Comparison of ENCODE assay signal across 7 mouse cellular contexts in genomic region chr5:146584156-146584477, GRCm38 (mm10). TPM values are rescaled to one million over a fixed set of nuclear protein-coding genes. Genes with fewer than 3 reads are reported as not detected.
DNase-seq lines count a peak whose midpoint lies in the region; ATAC-seq lines count a peak whose summit lies in the region.

No protein-coding gene starts in this region.

- H3K4me3 ChIP-seq in forebrain, embryonic 13.5 days: peak overlapping the region; percentile 62
- H3K4me3 ChIP-seq in limb, embryonic 12.5 days (replicated peaks): peak overlapping the region; percentile 57

- H3K4me2 ChIP-seq in forebrain, embryonic 13.5 days: peak overlapping the region; percentile 95
- H3K4me2 ChIP-seq in limb, embryonic 12.5 days: peak overlapping the region; percentile 98

- ATAC-seq in forebrain, embryonic 13.5 days: no peak
- ATAC-seq in limb, embryonic 12.5 days (ENCODE audit: insufficient number of reproducible peaks, insufficient read depth, low FRiP score, low TSS enrichment, low read depth): no peak

- 6% methylated on average over 10 of the region's 10 CpGs for WGBS in forebrain, embryonic 13.5 days
- 10% methylated on average over 10 of the region's 10 CpGs for WGBS in limb, embryonic 12.5 days

- peak; percentile 19 to 52 for DNase-seq in left cerebral cortex, postnatal 25 days (ENCODE audit: low spot score in 2 of 2)
- DNase-seq in left cerebral cortex, postnatal 10 days (ENCODE audit: extremely low spot score in 1 of 2, low spot score in 2 of 2): no peak
- peak; percentile 35 for DNase-seq in retina, embryonic 14.5 days (ENCODE audit: low spot score)
- no peak for DNase-seq in left cerebral cortex, postnatal 14 days (ENCODE audit: low spot score in 2 of 2)
- no peak for DNase-seq in cerebellum, adult 11-12 months

- no peaks in the 10 kb centered on the region for H3K9me3 ChIP-seq in forebrain, embryonic 13.5 days (replicated peaks)
- H3K9me3 ChIP-seq in limb, embryonic 12.5 days: no peaks in the 10 kb centered on the region

- H3K4me1 ChIP-seq in forebrain, embryonic 13.5 days: peaks cover 9% of the 10 kb centered on the region
- peaks cover 16% of the 10 kb centered on the region for H3K4me1 ChIP-seq in limb, embryonic 12.5 days (replicated peaks)

- peaks cover 66% of the 10 kb centered on the region for H3K27me3 ChIP-seq in forebrain, embryonic 13.5 days
- H3K27me3 ChIP-seq in limb, embryonic 12.5 days: peaks cover 43% of the 10 kb centered on the region

- H3K9ac ChIP-seq in forebrain, embryonic 13.5 days: peak overlapping the region; percentile 73
- H3K9ac ChIP-seq in limb, embryonic 12.5 days (replicated peaks): no peak overlapping the region

- H3K27ac ChIP-seq in forebrain, embryonic 13.5 days: no peak overlapping the region
- no peak overlapping the region for H3K27ac ChIP-seq in limb, embryonic 12.5 days

- intact Hi-C loops in left cerebral cortex, postnatal 25 days (cut with DNase I): loop anchor here (2.0 to 5.0 kb wide), 2 partner anchors 45 to 88 kb away; no protein-coding TSS in a partner anchor
- intact Hi-C loops in left cerebral cortex, postnatal 10 days (cut with DNase I): loop anchor here (5.0 kb wide), 3 partner anchors 43 to 88 kb away; no protein-coding TSS in a partner anchor
- intact Hi-C loops in left cerebral cortex, postnatal 14 days (cut with DNase I): loop anchor here (5.0 kb wide), 3 partner anchors 43 to 88 kb away; no protein-coding TSS in a partner anchor

- no peaks in the 10 kb centered on the region for H3K36me3 ChIP-seq in forebrain, embryonic 13.5 days (ENCODE audit: poor library complexity, severe bottlenecking)
- H3K36me3 ChIP-seq in limb, embryonic 12.5 days: no peaks in the 10 kb centered on the region

RNA-seq across cellular contexts. Expression of gene Gpr12, which starts 0.9 kb away (rescaled TPM):
- total RNA-seq in left cerebral cortex, postnatal 25 days (2021): 10 to 100 TPM; 28.1 to 32.2 TPM
- 10 to 100 TPM; 48.5 to 58.0 TPM for total RNA-seq in left cerebral cortex, postnatal 10 days (2021)
- polyA plus RNA-seq in forebrain, embryonic 13.5 days (2015; fragmentation: Nextera tagmentation; extraction: Ambion mirVana): 6.0 and 6.7 TPM in 2 replicates
- 0.18 and 0.28 TPM in 2 replicates for polyA plus RNA-seq in limb, embryonic 12.5 days (2016; fragmentation: Nextera tagmentation; extraction: Ambion mirVana)
- 10 to 100 TPM; 41.5 to 50.8 TPM for total RNA-seq in left cerebral cortex, postnatal 14 days (2021)

RNA-seq across cellular contexts. Expression of gene Gm3415, which starts 28.2 kb away (rescaled TPM):
- total RNA-seq in left cerebral cortex, postnatal 25 days (2021): not detected
- not detected for total RNA-seq in left cerebral cortex, postnatal 10 days (2021)
- polyA plus RNA-seq in forebrain, embryonic 13.5 days (2015; fragmentation: Nextera tagmentation; extraction: Ambion mirVana): not detected in 2 replicates
- not detected in 2 replicates for polyA plus RNA-seq in limb, embryonic 12.5 days (2016; fragmentation: Nextera tagmentation; extraction: Ambion mirVana)
- total RNA-seq in left cerebral cortex, postnatal 14 days (2021): not detected

RNA-seq across cellular contexts. Expression of gene Gm3409, which starts 46.7 kb away (rescaled TPM):
- total RNA-seq in left cerebral cortex, postnatal 25 days (2021): not detected
- not detected for total RNA-seq in left cerebral cortex, postnatal 10 days (2021)
- polyA plus RNA-seq in forebrain, embryonic 13.5 days (2015; fragmentation: Nextera tagmentation; extraction: Ambion mirVana): not detected in 2 replicates
- not detected in 2 replicates for polyA plus RNA-seq in limb, embryonic 12.5 days (2016; fragmentation: Nextera tagmentation; extraction: Ambion mirVana)
- not detected for total RNA-seq in left cerebral cortex, postnatal 14 days (2021)

RNA-seq across cellular contexts. Expression of gene Gm3404, which starts 58.5 kb away (rescaled TPM):
- not detected for total RNA-seq in left cerebral cortex, postnatal 25 days (2021)
- not detected for total RNA-seq in left cerebral cortex, postnatal 10 days (2021)
- polyA plus RNA-seq in forebrain, embryonic 13.5 days (2015; fragmentation: Nextera tagmentation; extraction: Ambion mirVana): not detected in 2 replicates
- not detected in 2 replicates for polyA plus RNA-seq in limb, embryonic 12.5 days (2016; fragmentation: Nextera tagmentation; extraction: Ambion mirVana)
- not detected for total RNA-seq in left cerebral cortex, postnatal 14 days (2021)

Comparison
In these comparisons a context has a peak if more than half of its experiments do, and no peak if none do; other contexts are left out.
1. DNase-seq: peak in left cerebral cortex, postnatal 25 days (2 of 2) and retina, embryonic 14.5 days (single experiment); none in left cerebral cortex, postnatal 10 days (0 of 2), left cerebral cortex, postnatal 14 days (0 of 2) and cerebellum, adult 11-12 months (single experiment).